Mouse (Mus musculus): ENCODE measurements at regions not wholly inside any gene's neighbourhood (a gene's known extent, or its start where the extent isn't known, plus 50 kb on each side); places are given as distances from the start of the nearest gene placed in this dataset.

DNA sequence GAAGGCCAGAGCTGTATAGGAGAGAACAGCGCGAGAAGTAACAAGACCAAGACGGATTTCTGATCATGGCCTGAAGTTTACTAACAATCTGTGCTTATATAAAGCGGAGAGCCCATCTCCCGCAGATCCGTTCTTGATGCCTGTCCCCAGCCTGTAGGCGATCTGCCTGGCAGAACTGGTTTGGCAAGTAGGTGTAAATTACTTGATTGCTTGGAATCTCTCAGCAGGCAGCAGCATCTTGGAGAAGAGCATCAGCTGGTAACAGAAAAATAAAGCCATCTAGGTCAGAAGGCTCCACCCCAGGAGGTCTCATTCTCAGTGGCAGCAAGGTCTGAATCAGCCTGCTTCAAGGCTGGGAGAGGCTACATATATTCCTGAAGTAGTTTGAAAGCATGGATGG, 401.5 kb downstream of the Dhx35 start:
- H3K4me3 ChIP-seq (replicated peaks; ENCODE audit: extremely low read depth, low read depth, low read length): no peak overlapping the region
- TF ChIP-seq POLR2A (IDR thresholded peaks at IDR 0.05; ENCODE audit: borderline replicate concordance, extremely low read depth, low read depth, low read length) (no peak), CTCF (IDR thresholded peaks at IDR 0.05; ENCODE audit: insufficient read depth, low read length) (no peak)
- whole genome bisulfite sequencing: 54% methylated on average over 7 of the region's 7 CpGs

DNA sequence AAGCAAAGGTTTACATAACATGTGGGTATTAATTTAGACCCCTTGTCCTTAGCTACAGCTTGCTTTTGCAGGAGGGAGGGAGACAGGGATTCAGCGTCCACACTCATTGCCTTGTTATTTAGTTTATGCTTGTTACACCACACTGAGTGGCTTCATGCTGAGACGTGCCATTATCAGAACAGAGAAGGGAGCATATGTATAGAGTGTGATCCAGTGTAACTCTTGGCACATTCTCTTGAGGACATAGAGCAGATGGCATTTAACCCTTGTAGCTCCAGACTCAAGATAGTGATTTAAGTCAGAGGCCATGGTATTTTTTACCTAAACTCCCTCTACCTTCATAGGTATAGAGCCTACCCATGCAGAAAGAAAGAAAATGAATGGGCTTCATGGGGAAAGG, 437.7 kb downstream of the Dhx35 start:
- no peak for DNase-seq
- TF ChIP-seq CTCF (IDR thresholded peaks at IDR 0.05; ENCODE audit: insufficient read depth, low read length) (no peak), POLR2A (IDR thresholded peaks at IDR 0.05; ENCODE audit: borderline replicate concordance, extremely low read depth, low read depth, low read length) (no peak)
- Histone ChIP-seq H3K4me3 (replicated peaks; ENCODE audit: extremely low read depth, low read depth, low read length) (no peak overlapping the region), H3K4me1 (ENCODE audit: control insufficient read depth, insufficient read depth, low read length) (no peaks in the 10 kb centered on the region)
- WGBS: 48% methylated on average over 2 of the region's 2 CpGs

More for the DNA sequence above, 401.5 kb downstream of the Dhx35 start:
- H3K4me1 ChIP-seq (ENCODE audit: control insufficient read depth, insufficient read depth, low read length): no peaks in the 10 kb centered on the region
- DNase-seq: no peak

DNA sequence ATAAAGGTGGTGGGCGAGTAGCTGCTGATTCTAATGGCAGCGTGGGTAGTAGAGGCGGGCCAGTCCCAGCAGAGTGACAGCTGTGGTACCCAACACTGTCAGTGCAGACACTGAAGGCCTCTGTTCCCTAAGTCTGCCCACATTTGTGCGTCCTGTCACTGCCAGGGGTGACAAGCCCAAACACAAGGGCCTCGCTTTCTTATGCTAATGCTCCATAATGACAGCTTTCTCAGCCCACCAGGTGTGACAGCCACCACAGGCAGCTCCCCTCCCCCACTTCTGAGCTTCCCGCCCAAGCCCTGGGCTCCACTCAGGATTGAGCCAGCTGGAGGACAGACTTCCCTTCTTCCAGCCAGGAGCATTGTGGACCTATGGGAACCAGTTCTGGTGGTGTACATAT, 440.4 kb downstream of the Dhx35 start:
- Histone ChIP-seq H3K4me3 (replicated peaks; ENCODE audit: extremely low read depth, low read depth, low read length) (no peak overlapping the region), H3K4me1 (ENCODE audit: control insufficient read depth, insufficient read depth, low read length) (no peaks in the 10 kb centered on the region)
- TF ChIP-seq POLR2A (IDR thresholded peaks at IDR 0.05; ENCODE audit: borderline replicate concordance, extremely low read depth, low read depth, low read length) (no peak), CTCF (IDR thresholded peaks at IDR 0.05; ENCODE audit: insufficient read depth, low read length) (no peak)
- 54% methylated on average over 6 of the region's 6 CpGs for WGBS
- DNase-seq: no peak

DNA sequence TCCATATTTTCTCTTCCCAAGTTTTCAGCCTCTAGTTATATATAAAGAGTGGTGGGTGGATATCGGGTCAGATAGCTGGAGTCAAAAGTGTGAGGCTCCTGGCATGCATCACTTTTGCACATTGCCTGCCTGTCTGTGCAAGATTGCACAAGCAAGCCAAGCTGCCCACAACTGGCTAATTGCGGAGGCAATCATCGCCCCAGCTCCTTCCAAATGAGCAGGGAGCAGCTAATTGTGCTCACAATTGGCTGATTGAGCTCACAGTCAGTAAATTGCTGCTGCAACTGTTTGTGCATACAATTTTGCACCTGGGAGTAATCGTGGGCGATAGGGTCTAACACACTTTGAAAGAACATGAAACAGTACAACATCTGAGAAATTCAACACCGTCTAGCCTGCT, 455.5 kb downstream of the Dhx35 start:
- no peak for DNase-seq
- 90% methylated on average over 6 of the region's 6 CpGs for WGBS
- TF ChIP-seq CTCF (IDR thresholded peaks at IDR 0.05; ENCODE audit: insufficient read depth, low read length) (no peak), POLR2A (IDR thresholded peaks at IDR 0.05; ENCODE audit: borderline replicate concordance, extremely low read depth, low read depth, low read length) (no peak)
- Histone ChIP-seq H3K4me3 (replicated peaks; ENCODE audit: extremely low read depth, low read depth, low read length) (no peak overlapping the region), H3K4me1 (ENCODE audit: control insufficient read depth, insufficient read depth, low read length) (no peaks in the 10 kb centered on the region)

DNA sequence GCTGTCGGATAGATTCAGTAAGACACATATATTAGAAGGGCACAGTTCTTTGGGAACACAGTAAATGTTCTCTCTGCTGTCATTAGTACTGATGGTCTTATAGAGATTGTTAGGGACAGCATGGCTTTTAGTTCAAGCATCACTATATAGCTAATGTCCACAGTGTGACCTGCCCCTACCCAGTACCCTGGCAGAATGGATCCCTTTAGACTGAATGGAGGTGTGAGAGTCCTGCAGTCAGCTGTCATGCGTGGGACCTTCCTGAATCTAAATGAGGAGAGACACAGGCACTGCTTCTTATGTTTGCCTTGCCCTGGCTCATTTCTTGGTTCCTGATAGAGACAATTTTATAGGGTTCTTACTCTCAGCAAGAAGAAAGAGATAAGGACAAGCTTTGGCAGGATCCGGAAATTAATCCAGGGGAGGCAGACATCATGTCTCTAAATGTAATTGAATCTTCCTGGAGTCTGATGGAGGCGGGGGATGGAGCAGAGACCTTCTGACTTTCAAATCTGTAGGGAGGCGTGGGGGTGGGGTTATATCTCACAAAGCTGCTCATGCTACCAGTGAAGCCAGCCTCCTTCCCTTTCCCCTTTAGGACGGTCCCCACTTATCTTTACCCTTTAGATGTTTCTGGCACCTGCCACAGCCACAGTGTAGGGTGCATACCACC, 456.5 kb downstream of the Dhx35 start:
- 75% methylated on average over 6 of the region's 6 CpGs for WGBS
- Histone ChIP-seq H3K4me3 (replicated peaks; ENCODE audit: extremely low read depth, low read depth, low read length) (no peak overlapping the region), H3K4me1 (ENCODE audit: control insufficient read depth, insufficient read depth, low read length) (no peaks in the 10 kb centered on the region)
- DNase-seq: no peak
- TF ChIP-seq CTCF (IDR thresholded peaks at IDR 0.05; ENCODE audit: insufficient read depth, low read length) (no peak), POLR2A (IDR thresholded peaks at IDR 0.05; ENCODE audit: borderline replicate concordance, extremely low read depth, low read depth, low read length) (no peak)

DNA sequence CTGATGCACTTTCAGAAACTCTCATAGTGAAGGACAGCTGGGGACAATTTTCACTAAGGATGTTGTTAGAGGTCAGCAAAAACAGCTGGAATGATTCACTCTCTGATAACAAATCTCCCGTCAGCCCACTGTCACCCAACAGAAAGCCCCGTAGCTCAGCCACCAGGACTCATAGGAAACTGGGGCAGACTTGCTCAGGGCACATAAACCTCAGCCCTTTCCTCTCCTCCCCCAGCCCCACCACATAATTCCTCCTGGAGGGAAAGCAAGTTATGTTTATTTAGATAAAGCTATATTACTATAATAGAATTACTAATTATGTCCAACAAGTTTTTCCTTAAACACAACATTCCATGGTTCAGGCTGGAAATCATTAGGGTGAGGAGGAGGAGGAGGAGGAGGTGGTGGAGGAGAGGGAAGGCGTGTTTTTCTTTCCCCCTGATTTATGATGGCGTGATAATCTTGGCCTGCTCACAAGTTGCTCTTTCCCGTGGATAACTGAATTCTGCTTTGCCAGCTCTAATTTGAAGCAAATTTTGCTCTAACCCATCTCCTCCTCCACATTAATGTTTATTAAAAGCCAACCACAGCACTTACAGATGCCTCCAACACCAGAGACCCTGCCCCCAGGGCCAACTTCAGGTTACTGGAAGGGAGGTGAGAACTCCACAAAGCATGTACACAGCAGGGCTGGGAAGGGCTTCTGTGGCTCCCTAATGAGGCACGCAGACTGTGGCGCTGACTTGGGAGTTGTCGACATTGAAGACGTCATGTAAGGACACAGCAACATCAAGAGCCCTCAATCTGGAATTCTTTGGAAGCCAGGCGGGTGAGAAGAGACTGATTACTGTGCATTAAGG, 475.8 kb downstream of the Dhx35 start:
- DNase-seq: no peak
- TF ChIP-seq CTCF (IDR thresholded peaks at IDR 0.05; ENCODE audit: insufficient read depth, low read length) (no peak), POLR2A (IDR thresholded peaks at IDR 0.05; ENCODE audit: borderline replicate concordance, extremely low read depth, low read depth, low read length) (no peak)
- Histone ChIP-seq H3K4me3 (replicated peaks; ENCODE audit: extremely low read depth, low read depth, low read length) (no peak overlapping the region), H3K4me1 (ENCODE audit: control insufficient read depth, insufficient read depth, low read length) (no peaks in the 10 kb centered on the region)
- WGBS: 58% methylated on average over 10 of the region's 10 CpGs

DNA sequence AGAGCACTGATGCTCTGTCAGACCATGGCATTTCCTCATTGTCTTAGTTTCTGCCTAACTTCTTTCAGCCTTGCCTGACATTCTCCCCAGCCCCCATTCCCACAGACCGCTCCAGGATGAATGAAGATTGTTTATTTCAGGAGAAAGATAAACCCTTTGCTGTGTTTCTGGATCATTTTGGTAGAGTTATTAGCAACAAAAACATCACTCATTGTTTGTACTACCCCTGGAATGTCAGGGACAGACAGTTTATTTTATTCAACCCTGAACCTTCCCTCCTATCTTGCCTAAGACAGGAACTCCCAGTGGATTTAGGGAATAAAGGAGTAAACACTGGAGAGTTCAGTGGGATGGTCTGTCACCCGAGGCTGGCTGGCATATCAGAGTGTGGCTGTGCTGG, 484.3 kb downstream of the Dhx35 start:
- no peak overlapping the region for H3K4me3 ChIP-seq (replicated peaks; ENCODE audit: extremely low read depth, low read depth, low read length)
- TF ChIP-seq POLR2A (IDR thresholded peaks at IDR 0.05; ENCODE audit: borderline replicate concordance, extremely low read depth, low read depth, low read length) (no peak), CTCF (IDR thresholded peaks at IDR 0.05; ENCODE audit: insufficient read depth, low read length) (no peak)
- H3K4me1 ChIP-seq (ENCODE audit: control insufficient read depth, insufficient read depth, low read length): 0 out of 2 replicates have a peak, but pooled peaks cover 4% of the 10 kb centered on the region
- DNase-seq: no peak
- 24% methylated on average over 2 of the region's 2 CpGs for WGBS

DNA sequence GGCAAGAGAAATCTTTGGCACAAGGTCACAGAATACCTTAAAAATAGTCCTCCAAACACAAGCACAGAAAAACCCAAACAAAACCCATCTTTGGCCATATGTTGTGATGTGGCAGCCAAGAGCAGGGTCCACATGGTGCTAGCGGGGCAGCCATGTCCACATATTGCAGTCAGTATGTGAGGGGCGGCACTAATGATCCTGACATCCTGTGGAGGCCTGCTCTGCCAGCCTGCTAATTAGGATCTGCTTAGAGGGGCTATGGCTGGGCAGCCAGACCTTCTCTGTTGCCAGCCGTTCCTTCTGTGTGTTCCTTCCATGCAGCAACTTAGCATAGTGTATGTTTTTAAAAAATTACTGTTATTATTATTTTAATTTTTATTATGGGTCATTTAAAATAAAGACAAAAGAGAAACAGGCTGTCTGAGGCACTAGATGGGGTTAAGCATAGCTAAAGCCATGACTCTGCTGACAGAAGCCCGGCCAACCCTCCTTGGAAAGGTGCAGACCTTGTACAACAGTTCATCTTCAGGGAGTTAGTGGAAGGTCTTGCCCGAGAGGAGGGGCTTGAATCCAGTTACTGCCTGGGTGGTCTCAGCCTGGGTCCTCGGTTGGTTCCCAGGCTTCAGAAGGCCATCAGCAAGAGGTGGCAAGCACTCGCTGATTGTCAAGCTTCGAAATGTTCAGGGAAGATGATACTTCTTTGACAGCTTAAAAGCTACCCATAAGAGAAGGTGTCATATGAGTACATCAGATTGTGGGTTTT, 487.1 kb downstream of the Dhx35 start:
- Histone ChIP-seq H3K4me3 (replicated peaks; ENCODE audit: extremely low read depth, low read depth, low read length) (no peak overlapping the region), H3K4me1 (ENCODE audit: control insufficient read depth, insufficient read depth, low read length) (0 out of 2 replicates have a peak, but pooled peaks cover 4% of the 10 kb centered on the region)
- TF ChIP-seq CTCF (IDR thresholded peaks at IDR 0.05; ENCODE audit: insufficient read depth, low read length) (no peak), POLR2A (IDR thresholded peaks at IDR 0.05; ENCODE audit: borderline replicate concordance, extremely low read depth, low read depth, low read length) (no peak)
- 88% methylated on average over 8 of the region's 8 CpGs for WGBS
- DNase-seq: no peak

DNA sequence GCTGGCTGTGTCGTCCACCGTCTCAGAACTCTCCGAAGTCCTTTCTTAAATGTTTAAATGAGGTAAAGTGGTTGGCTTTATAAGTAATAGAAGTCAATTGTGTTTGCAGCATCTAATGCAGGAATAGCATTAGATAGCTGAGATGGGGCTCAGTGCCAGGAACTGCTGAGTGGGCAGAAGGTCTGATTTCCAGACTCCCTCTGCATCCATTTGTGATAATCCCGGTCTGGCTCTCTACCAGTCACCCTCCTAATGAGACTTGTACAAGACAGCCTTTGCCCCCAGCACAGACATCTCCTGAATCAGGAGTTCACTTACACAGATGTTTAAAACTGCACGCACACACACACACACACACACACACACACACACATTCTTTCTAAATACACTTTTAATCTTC, 489.5 kb downstream of the Dhx35 start:
- no peak for TF ChIP-seq CTCF (IDR thresholded peaks at IDR 0.05; ENCODE audit: insufficient read depth, low read length)
- TF ChIP-seq POLR2A (IDR thresholded peaks at IDR 0.05; ENCODE audit: borderline replicate concordance, extremely low read depth, low read depth, low read length): no peak
- WGBS: 74% methylated on average over 5 of the region's 5 CpGs
- no peaks in the 10 kb centered on the region for H3K4me1 ChIP-seq (ENCODE audit: control insufficient read depth, insufficient read depth, low read length)
- H3K4me3 ChIP-seq (replicated peaks; ENCODE audit: extremely low read depth, low read depth, low read length): no peak overlapping the region
- no peak for DNase-seq
